Mouse (Mus musculus) kidney, postnatal 36 days (tissue): ENCODE measurements at regions not wholly inside any gene's neighbourhood (a gene's known extent, or its start where the extent isn't known, plus 50 kb on each side); places are given as distances from the start of the nearest gene placed in this dataset.

Experiments
- DNase-seq, 2 experiments: peaks; one replicate each; pipeline ENCODE4 v3.0.0; 2021 to 2022; ENCODE audit warnings: mixed read lengths in 2 of 2

- DNase-seq: no peak
Measured at GRCm38 (mm10) chr1:121618550-121618949, 50.8 kb upstream of the Ddx18 start.
